Mouse (Mus musculus) brain, embryonic 14.5 days (tissue): ENCODE measurements around the gene Atxn10.

Experiments used
- CTCF ChIP-seq: fragments of 200-500 bp; IDR thresholded peaks from 2 replicates; pipeline ENCODE4 v1.5.1; 2012; ENCODE audit warnings: inconsistent platforms, mild to moderate bottlenecking, moderate library complexity, borderline replicate concordance; ENCODE audit not compliant: insufficient read depth, insufficient read length; ENCODE audit errors: extremely low read depth
- POLR2A ChIP-seq: fragments of 200-500 bp; IDR thresholded peaks from 2 replicates; pipeline ENCODE4 v1.6.1; 2012; ENCODE audit warnings: mild to moderate bottlenecking, inconsistent platforms, borderline replicate concordance; ENCODE audit not compliant: poor library complexity, insufficient read depth, insufficient read length, severe bottlenecking; ENCODE audit errors: extremely low read depth

- TF ChIP-seq CTCF, result no peak
- no peak for TF ChIP-seq POLR2A
Measured at GRCm38 (mm10) chr15:85366938-85367337, 30.9 kb downstream of the Atxn10 start.
